Mouse (Mus musculus) thymus, adult 18-20 months (tissue): ENCODE data around the gene Dst.
A peak's percentile ranks its signal among the peaks of the same experiment; 100 is the strongest.

ENCODE experiments used
- DNase-seq, 2 experiments: peaks; one replicate each; pipeline ENCODE4 v3.0.0; 2022; ENCODE audit warnings: mixed read lengths in 2 of 2

Gene Dst

DNA sequence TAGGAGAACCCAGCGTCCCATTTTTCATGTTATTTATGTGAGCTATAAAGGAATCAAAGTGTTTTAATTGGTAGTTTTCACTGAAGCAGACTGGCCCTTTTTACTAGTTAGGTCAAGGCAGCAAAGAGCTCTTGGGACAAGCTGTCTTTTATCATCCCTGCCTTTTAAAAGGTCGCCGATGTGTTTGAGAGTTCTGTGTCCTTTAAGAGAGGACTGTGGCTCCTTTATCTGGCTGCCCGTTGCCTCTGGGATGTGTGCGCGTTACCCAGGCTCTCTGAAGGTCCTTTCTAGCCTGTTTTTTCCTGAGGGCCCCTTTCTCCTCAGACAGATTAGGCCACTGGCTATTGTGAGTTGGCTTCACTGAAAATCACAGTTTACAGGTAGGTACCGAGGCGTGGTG is 198.6 kb downstream of the Dst start:
- no peak for DNase-seq

DNA sequence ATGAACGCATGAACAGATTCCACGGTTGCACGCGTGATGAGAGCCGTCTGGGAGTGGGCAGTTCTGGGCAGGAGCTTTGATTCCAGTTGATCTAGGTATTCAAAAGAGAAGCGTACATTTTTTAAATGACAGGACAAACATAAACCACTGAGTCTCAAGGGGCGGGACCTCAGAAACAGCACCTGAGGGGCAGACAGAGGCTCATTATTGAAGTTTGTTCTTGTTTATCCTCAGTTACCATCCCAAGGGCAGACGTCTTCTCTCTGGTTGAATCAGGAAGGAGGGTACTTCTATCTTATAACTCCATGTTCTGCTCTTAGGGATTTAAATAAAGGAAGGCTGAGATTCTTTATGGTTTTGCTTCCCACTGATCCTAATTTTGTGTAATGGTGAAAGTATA is 199.1 kb downstream of the Dst start:
- DNase-seq: no peak

DNA sequence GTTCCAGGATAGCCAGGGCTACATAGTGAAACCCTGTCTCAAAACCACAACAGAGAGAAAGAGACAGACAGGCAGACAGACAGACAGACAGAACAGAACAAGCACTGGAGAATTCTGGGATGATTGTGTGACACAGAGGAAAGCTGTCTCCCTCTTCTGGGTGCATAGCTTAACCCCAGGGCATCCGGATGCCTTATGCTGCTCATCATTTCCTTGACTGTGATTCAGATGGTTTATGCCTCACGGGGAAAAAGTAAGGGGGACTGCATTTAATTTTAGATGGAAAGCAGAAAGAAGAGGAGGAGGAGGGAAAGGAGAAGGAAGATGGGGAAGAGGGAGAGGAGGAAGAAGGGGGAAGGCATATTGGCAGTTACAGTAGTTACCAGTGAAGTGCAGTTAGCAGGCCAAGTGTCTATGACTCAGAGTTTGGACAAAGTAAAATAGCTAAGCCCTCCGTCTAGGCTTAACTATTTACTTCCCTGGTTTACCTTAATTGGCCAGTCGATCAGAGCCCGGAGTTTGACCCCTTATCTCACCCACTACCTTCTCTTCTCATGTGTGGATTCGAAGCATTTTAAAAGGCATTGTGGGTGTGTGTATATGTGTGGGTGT is 201.7 kb downstream of the Dst start:
- no peak for DNase-seq

DNA sequence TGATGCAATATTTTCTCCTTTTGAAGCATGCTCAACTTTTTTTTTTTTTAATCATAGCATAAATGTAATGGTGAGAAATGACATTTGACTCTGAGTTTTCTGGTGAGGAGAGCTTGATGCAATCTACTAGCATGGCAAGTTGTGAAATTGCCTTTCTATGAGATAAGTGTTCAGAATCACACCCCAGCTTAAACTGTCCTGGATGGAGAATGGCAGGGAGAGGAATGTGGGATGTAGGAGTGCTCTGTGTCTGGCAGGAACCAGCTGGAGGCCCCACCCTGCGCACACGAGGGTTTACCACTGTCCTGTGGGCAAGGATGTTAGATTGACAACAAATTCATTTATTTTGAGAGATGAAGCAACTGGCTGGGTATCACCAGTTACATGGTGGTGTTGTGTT is 202.8 kb downstream of the Dst start:
- DNase-seq: no peak

DNA sequence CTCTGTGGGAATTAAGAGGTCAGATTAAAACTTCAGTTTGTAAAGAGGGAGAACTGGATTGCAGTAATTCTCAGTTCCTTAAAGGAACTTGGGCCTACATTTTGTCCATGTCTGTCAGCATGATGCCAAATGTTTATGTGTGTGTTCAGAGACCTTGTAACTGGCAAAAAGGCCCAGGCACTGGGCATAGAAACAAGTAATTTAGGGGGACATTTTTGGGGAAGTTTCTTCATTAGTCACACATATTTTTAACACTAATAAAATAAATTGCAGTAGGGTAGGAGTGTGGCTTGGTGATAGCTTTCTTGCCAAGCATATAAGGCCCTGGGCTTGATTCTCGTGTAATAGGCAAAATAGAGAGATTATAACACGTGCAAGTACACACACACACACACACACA is 203.9 kb downstream of the Dst start:
- DNase-seq: no peak

DNA sequence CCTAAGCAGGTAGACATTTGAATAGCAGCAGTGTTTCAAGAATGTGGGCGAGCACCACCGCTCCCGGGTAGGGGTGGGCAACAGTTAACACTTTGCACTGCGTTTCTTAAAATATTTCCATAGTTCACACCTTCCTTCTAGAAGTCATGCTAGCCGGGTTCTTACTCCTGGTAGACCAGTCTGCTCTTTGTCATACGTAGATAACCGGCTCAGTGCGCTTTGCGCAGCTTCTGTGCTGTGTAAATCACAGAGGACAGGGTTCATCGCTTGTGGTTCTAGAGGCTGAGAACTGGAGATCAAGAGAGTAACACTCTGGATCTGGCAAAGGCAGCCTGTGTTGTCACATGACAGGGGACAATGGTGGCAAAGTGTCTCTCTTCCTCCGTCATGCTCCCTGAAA is 208.4 kb downstream of the Dst start:
- no peak for DNase-seq

DNA sequence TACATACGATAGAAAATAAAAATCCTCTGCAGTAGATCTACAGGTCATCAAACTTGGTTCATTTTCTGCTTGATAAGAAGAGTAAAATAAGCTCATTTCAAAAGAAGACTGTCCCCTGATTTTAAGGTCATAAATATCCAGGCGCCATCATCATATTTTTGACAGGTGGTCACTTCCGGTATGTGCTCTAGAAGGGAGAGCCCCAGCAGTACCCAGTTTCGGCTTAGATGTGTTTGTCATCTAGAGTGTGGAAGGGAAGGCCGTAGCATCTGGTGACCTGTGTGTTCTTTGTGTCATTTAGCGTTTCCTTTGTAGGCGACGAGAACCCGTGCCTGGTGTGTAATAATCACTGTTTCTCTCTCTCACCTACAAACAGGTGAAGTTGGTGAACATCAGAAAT is 209.0 kb downstream of the Dst start:
- no peak for DNase-seq

DNA sequence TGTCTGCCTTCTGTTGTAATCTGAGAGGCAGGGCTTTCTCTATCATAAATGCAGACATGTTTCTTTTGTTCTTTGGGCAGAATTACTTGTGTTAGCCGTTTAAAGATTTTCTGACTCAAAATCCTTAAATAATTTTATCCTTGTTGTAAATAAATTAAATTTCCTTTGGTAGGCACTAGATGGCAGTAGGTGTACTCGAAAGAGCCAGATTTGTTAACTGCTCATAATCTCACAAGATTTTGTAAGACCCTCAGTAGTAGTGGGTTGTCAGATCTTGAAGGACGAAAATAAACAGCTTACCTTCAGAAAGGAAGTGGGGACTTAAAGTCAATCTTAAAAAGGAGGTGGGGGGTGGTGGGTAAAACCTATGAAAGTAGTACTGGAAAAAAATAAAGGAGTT is 209.7 kb downstream of the Dst start:
- no peak for DNase-seq

DNA sequence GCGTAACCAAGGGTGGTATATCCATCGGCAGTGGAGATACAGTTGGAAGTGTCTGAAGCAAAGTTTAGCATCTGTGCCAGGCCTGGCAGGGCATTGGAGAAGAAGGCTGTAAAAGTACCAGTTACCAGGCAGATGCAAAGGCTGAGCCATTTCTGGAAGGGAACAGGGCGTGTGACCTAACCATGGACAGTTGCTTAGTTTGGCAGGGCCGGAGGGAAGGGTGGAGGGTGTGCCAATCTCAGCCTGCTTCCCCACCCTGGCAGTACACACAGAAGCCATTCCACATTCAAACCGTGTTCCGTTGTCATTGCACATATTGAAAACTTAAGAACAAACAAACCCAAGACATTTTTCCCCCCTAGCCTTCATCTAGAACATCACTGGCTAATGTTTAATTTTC is 212.0 kb downstream of the Dst start:
- DNase-seq: no peak

DNA sequence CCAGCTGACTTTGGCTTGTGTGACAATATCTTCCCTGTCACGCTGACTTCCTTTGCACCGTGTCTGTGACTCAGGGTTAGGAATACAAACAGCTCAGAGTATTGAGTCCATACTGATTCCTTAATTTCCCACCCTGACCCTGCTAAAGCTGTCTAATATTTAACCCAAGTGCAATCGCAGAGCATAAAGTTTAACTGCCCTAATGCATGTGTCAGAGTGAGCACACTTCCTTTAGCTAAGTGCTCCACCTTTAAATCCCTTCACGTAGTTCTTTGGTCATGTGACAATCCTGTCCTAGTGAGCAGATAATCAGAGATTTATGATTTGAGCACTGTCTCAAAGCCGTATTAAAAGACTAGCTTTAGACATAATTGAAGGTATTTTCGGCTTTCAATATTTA is 212.6 kb downstream of the Dst start:
- DNase-seq: no peak

DNA sequence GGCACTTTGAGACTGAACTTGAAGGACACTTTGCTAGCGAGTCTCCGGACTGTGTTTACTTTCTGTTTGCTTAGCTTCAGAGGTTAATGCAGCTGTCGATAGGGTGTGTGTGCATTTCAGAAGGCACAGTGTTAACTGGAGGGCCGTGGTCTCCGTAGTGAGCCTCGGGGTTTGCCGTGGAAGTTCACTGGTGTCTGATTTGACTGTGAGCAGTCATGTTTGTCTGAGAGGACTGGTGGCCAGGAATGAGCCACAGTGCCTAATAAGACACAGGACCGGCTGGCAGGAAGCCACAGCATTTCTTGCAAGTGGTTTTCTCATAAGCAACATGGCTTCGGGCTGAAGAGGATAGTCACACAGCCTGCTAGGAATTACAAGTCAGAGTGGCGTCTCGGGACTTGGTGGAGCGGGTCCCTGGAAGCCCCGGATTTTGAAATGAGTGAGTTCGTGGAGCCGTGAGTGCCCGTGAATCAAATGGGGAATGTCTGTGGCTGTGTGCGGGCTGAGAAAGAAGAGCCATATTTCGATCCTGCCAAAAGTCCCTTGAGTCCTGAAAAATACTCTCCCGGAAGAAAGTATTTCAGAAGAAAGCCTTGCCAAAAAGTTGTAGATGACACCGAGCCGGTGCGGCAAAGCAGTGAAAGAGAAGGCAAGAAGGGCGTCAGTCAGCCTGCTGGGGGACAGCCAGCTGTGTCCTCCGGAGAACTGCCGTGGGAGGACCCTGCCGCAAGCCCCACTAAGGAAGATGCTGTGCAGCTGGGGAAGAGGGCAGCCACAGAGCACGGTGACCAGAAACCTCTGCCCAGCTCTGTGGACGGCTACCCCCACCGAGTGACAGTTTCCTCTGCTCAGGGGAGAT is 213.4 kb downstream of the Dst start:
- DNase-seq: peak in 1 of 2 experiments; percentile 9

DNA sequence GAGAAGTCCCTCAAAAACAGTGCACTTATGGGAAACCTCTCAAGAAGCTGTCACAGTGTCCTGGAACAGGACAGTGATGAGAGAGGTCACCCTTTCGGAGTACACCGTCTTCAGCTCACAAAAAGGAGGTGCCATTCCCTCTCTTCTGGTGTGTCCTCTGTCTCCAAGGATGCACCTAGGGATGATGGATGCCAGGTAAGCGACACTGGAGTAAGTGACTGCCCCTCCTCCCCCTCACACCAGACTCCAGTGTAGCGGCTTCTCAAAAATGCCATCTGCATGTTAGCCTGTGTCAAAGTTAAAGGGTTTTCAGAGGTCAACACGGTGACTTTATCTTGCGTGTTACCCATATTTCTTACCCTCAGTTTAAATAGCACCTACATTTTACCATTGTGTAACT is 214.2 kb downstream of the Dst start:
- DNase-seq: no peak

DNA sequence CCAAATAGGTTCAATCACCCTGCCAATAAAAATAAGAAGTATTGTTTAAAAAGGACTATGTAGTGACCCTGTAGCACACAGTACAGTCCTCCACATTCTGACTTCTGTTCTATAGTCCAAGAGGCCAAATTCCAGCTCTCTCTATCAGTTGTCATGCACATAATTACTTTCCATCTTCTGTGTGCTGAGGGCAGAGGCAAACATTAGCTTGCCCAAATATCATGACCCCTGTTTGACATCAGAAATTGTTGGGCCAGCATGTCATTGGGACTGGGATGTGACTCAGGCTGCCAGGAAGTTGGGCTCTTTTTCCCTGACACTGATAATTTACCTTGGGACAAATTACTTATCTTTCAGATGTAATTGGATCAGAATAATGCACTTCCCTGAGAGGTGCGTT is 214.9 kb downstream of the Dst start:
- no peak for DNase-seq

DNA sequence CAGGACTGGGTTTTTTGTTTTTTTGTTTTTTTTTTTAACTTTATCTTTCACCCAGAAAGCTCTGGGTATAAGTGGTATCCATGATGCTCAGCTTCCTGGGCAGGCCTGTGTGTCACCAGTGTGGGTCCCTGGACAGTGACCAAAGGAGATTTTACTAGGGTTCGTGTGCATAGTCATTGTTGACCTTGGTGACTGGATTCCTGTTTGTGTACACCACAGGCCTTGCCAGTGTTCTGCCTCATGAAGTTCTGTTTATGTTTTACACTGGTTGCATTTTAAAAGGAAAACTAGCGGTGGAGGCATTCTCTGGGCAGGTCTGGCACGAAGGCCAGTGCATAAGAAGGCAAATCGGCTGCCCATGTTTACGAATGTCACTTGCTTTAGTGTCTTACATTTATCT is 215.3 kb downstream of the Dst start:
- DNase-seq: no peak

DNA sequence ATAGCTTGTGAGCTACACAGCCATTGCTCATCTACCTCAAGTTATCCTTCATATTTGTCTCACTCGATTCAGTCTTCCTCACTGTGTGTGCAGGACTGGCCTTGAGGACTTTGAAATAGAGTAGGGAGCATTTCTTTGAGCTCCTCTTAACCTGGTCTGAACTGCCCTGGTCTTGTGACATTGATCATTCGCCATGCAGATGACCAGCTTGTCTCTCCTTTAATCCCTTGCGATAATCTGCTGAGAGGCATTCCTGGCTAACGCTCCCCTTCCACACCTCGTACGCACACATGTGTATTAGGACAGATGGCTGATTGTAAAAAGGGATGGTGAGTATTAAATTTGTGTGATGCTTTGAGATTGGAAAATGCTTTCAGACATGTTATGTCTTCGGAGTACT is 216.4 kb downstream of the Dst start:
- DNase-seq: no peak

DNA sequence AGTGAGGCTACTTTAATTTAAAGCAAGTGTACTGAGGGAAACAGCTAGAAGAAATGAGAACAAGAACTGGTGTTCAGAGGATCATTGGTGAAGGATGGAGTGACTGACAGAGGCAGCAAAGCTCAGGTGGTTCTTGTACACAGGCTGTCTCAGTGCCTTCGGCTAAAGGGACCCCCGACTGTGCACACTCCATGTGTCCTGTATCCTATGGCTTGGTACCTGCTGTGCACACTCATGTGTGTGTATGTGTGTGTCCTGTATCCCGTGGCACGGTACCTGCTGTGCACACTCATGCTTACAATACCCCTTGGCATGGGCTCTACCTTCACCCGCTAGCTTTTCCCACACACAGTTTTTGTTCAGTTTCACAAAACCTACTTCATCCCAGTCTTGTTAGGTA is 217.1 kb downstream of the Dst start:
- no peak for DNase-seq

DNA sequence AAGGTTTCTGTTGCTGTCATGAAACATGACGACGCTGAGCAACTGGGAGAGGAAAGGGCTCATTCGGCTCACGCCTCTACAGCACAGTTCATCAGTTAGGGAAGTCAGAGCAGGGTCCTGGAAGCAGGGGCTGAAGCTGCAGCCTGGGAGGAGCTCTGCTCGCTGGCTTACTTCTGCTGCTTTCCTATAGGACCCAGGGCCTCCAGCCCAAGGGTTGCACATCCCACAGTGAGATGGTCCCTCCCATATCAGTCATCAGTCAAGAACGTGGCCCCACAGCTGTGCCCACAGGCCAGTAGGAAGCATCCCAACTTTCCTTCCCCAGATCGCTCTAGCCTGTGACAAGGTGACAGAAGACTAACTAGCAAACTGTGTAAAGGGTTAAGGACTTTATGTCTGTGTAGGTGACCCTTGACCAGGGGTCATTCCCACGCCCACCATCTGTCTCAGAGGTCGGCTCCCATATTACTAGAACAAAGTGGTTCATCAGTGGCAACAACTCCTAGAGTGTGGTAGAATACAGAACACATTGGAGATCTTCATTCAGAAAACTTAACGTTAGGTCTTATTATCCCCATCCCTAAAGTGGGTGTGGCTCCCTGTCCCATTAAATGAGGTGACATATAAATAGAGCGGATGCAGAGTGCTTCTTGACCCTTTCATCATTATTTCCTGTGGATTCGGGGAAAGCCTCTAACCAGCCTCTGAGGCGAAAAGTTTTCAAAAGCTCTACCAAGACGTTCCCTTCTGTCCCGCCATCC is 219.9 kb downstream of the Dst start:
- DNase-seq: no peak

DNA sequence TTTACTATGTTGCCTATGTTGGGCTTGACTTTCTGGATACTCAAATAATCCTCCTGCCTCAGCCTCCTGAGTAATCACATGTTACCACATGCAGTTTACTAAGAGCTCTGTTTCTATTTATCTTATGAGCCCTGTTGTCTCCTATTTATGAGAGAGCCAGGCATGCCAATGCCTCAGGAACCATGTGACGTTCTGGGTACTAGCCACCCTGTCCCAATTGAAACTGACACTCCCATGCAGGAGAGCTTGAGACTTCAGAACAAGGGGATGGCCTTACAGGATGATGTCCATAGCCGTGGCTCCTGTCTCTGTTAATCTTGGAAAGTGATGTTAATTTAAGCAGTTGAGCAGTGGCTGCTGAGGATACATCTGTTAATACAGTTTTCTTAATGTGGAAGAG is 220.8 kb downstream of the Dst start:
- no peak for DNase-seq

DNA sequence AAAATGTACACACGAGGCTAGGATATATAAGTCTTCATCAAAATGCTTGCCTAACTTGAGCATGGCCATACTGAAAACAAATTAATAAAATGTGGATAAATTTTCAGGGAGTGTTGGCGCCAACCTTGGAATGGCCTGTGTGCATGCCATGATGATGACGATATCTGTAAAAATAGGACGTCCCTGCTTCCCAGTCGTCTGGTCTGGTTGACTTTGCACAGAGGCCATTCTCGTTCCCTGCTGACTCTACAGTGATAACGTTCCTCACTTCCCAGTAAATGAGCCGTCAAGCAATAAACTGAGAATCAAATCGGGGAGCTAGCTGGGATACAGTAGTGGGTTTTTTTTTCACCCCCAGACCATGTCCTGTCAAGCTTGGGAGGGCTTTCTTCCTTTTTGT is 221.7 kb downstream of the Dst start:
- no peak for DNase-seq

DNA sequence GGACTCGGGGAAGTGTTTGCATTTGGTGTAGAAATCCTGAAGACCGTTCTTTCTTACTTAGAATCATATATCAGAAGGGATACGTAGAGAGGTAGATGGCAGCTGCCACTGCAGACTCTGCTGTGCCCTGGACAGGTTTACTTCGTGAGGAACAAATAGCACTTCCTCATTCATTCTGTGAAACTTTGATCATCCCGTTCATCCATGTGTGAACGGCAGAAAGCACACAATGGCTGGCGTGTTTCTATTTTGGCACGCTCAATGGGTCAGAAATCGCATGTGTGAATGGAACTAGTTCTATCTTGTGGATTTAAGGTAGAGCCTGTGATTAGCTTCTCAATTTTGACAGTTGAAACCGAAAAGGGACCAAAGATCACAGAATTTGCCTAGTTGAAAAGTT is 222.8 kb downstream of the Dst start:
- DNase-seq: no peak

DNA sequence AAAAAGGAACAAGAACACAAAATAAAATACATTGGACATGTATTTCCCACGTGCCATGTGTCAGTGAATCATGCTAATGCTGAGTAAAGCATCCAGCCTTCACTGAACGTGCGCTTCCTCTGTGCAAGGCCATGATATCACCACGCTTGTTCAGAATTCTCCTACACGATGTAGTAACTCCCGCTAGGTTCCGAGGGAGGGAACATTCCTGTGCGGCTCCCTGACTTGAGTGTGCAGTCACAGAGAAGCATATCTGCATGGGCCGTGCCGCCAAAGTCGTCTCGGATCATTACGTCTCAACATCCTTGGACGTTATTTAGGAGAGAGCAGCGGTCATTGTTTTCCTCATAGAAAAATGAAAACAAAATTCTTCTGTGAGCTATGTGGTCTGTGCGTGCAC is 224.8 kb downstream of the Dst start:
- no peak for DNase-seq

DNA sequence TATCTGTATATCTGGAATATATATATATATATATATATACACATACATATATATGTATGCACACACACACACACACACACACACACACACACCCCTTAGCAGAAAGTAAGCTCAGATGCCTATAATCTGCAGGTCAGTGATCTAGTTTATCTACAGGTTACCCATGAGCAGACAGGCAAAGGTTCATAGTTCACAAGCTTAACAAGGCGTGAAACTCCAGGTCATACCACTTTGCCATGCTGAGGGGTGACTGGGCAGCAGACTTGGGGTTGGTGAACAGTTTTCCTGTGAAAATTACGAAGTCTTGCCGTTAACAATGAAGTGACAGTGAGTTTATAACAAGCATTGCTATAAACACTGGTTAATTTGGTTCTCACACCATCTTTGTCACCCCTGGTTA is 227.5 kb downstream of the Dst start:
- no peak for DNase-seq

DNA sequence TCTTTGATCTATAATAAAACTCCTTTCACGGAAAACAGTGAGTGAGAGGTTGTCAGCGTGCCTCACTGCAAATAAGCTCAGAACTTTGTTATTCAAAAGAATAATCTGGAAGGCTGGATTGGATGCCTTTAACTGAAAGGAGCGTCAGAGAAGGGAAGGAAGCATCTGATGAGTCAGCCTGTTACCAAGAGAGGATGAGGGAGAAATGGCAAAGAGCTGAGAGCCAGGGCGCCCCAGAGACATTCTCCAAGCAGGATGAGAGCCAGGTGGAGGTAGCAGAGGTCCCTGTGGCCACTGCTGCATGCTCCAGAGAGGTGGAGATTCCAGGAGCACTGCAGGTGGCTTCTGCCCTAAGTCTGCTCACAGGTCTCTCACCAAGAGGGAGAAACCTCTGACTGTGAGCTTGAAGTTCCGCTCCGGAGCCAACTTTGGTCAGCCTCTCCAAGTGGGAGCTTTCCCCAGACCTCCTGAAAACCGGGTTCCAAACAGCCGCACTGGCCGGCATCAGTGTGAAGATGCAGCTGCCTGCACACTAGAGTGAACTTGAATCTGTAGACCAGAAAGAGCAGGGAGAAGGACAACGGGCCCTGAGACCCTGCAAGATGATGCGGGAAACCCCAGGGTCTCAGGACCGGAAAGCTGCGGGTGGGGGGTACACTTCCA is 231.3 kb downstream of the Dst start:
- DNase-seq: no peak
